Mouse (Mus musculus): ENCODE measurements around the gene Cyp2d10. TPM values are rescaled to one million over a fixed set of nuclear protein-coding genes. Genes with fewer than 3 reads are reported as not detected.
"Not testable (repeated sequence)": the region's sequence is repeated elsewhere in the genome, so short reads cannot be mapped to it uniquely, and the experiment has no call there.

The Cyp2d10 gene
- polyA plus RNA-seq, 1 experiment = not detected

- Histone ChIP-seq H3K27me3 (ENCODE audit: control insufficient read depth, insufficient read depth, insufficient read length) (peaks cover 4% of the 10 kb centered on the region), H3K36me3 (ENCODE audit: control insufficient read depth, insufficient read depth) (no peaks in the 10 kb centered on the region), H3K79me3 (ENCODE audit: low read depth) (no peaks in the 10 kb centered on the region)
These were observed 3.4 kb downstream of the Cyp2d10 start for GRCm38 (mm10) chr15:82403606-82404005.

GRCm38 (mm10) chr15:82402741-82403140 is 4.3 kb downstream of the Cyp2d10 start:
- H3K4me3 ChIP-seq (ENCODE audit: insufficient read depth, poor library complexity, severe bottlenecking) = no peak overlapping the region
- no peaks in the 10 kb centered on the region for H3K36me3 ChIP-seq (ENCODE audit: control insufficient read depth, insufficient read depth)
- H3ac ChIP-seq (ENCODE audit: control insufficient read depth, insufficient read length, low read depth) = no peak overlapping the region
- no peak for TF ChIP-seq MYOD1 (IDR thresholded peaks at IDR 0.05; ENCODE audit: control insufficient read depth, insufficient read length, low read depth)
- no peak for TF ChIP-seq CEBPB (IDR thresholded peaks at IDR 0.05; ENCODE audit: low read depth)
- TF ChIP-seq FOSL1 (IDR thresholded peaks at IDR 0.05; ENCODE audit: insufficient read depth, low read length, poor library complexity, severe bottlenecking) = no peak
- no peak for TF ChIP-seq MAX (IDR thresholded peaks at IDR 0.05)
- no peak for TF ChIP-seq CTCF (IDR thresholded peaks at IDR 0.05; ENCODE audit: control insufficient read depth, insufficient read depth, insufficient read length)
- TF ChIP-seq USF1 (IDR thresholded peaks at IDR 0.05; ENCODE audit: low read depth) = no peak
- TF ChIP-seq MYOG (IDR thresholded peaks at IDR 0.05; ENCODE audit: control insufficient read depth, extremely low read depth, insufficient read length) = no peak
- peaks cover under 1% of the 10 kb centered on the region for H3K27me3 ChIP-seq (ENCODE audit: control insufficient read depth, insufficient read depth, insufficient read length)
- no peaks in the 10 kb centered on the region for H3K79me2 ChIP-seq (ENCODE audit: control insufficient read depth, insufficient read depth)
- H3K79me3 ChIP-seq (ENCODE audit: low read depth) = no peaks in the 10 kb centered on the region

More at GRCm38 (mm10) chr15:82403606-82404005, 3.4 kb downstream of the Cyp2d10 start:
- no peak overlapping the region for H3ac ChIP-seq (ENCODE audit: control insufficient read depth, insufficient read length, low read depth)
- no peak overlapping the region for H3K4me3 ChIP-seq (ENCODE audit: insufficient read depth, poor library complexity, severe bottlenecking)
- no peaks in the 10 kb centered on the region for H3K79me2 ChIP-seq (ENCODE audit: control insufficient read depth, insufficient read depth)
- TF ChIP-seq USF1 (IDR thresholded peaks at IDR 0.05; ENCODE audit: low read depth) (no peak), MYOD1 (IDR thresholded peaks at IDR 0.05; ENCODE audit: control insufficient read depth, insufficient read length, low read depth) (no peak), FOSL1 (IDR thresholded peaks at IDR 0.05; ENCODE audit: insufficient read depth, low read length, poor library complexity, severe bottlenecking) (no peak), CEBPB (IDR thresholded peaks at IDR 0.05; ENCODE audit: low read depth) (no peak), MYOG (IDR thresholded peaks at IDR 0.05; ENCODE audit: control insufficient read depth, extremely low read depth, insufficient read length) (no peak), CTCF (IDR thresholded peaks at IDR 0.05; ENCODE audit: control insufficient read depth, insufficient read depth, insufficient read length) (no peak), MAX (IDR thresholded peaks at IDR 0.05) (no peak)

GRCm38 (mm10) chr15:82402106-82402505 is 4.9 kb downstream of the Cyp2d10 start:
- no peaks in the 10 kb centered on the region for H3K36me3 ChIP-seq (ENCODE audit: control insufficient read depth, insufficient read depth)
- TF ChIP-seq FOSL1 (IDR thresholded peaks at IDR 0.05; ENCODE audit: insufficient read depth, low read length, poor library complexity, severe bottlenecking) = no peak
- no peak for TF ChIP-seq CEBPB (IDR thresholded peaks at IDR 0.05; ENCODE audit: low read depth)
- TF ChIP-seq USF1 (IDR thresholded peaks at IDR 0.05; ENCODE audit: low read depth) = no peak
- H3K4me3 ChIP-seq (ENCODE audit: insufficient read depth, poor library complexity, severe bottlenecking) = no peak overlapping the region
- H3ac ChIP-seq (ENCODE audit: control insufficient read depth, insufficient read length, low read depth) = no peak overlapping the region
- no peaks in the 10 kb centered on the region for H3K79me2 ChIP-seq (ENCODE audit: control insufficient read depth, insufficient read depth)
- no peaks in the 10 kb centered on the region for H3K79me3 ChIP-seq (ENCODE audit: low read depth)
- H3K27me3 ChIP-seq (ENCODE audit: control insufficient read depth, insufficient read depth, insufficient read length) = no peaks in the 10 kb centered on the region

- Histone ChIP-seq H3K27me3 (ENCODE audit: control insufficient read depth, insufficient read depth, insufficient read length) (no peaks in the 10 kb centered on the region), H3K79me3 (ENCODE audit: low read depth) (no peaks in the 10 kb centered on the region), H3K36me3 (ENCODE audit: control insufficient read depth, insufficient read depth) (no peaks in the 10 kb centered on the region), H3K79me2 (ENCODE audit: control insufficient read depth, insufficient read depth) (no peaks in the 10 kb centered on the region), H3ac (ENCODE audit: control insufficient read depth, insufficient read length, low read depth) (no peak overlapping the region), H3K4me3 (ENCODE audit: insufficient read depth, poor library complexity, severe bottlenecking) (no peak overlapping the region)
- TF ChIP-seq CTCF (IDR thresholded peaks at IDR 0.05; ENCODE audit: control insufficient read depth, insufficient read depth, insufficient read length) = no peak
- TF ChIP-seq MAX (IDR thresholded peaks at IDR 0.05) = no peak
- no peak for TF ChIP-seq CEBPB (IDR thresholded peaks at IDR 0.05; ENCODE audit: low read depth)
- no peak for TF ChIP-seq USF1 (IDR thresholded peaks at IDR 0.05; ENCODE audit: low read depth)
- TF ChIP-seq MYOD1 (IDR thresholded peaks at IDR 0.05; ENCODE audit: control insufficient read depth, insufficient read length, low read depth) = no peak
- TF ChIP-seq FOSL1 (IDR thresholded peaks at IDR 0.05; ENCODE audit: insufficient read depth, low read length, poor library complexity, severe bottlenecking) = no peak
- TF ChIP-seq MYOG (IDR thresholded peaks at IDR 0.05; ENCODE audit: control insufficient read depth, extremely low read depth, insufficient read length) = no peak
These were observed 5.5 kb downstream of the Cyp2d10 start for GRCm38 (mm10) chr15:82401516-82401915.

- not testable (repeated sequence) for H3K4me3 ChIP-seq (ENCODE audit: insufficient read depth, poor library complexity, severe bottlenecking); H3K79me2 ChIP-seq (ENCODE audit: control insufficient read depth, insufficient read depth); H3K79me3 ChIP-seq (ENCODE audit: low read depth); H3K27me3 ChIP-seq (ENCODE audit: control insufficient read depth, insufficient read depth, insufficient read length); H3K36me3 ChIP-seq (ENCODE audit: control insufficient read depth, insufficient read depth); H3ac ChIP-seq (ENCODE audit: control insufficient read depth, insufficient read length, low read depth)
These were observed 11.0 kb downstream of the Cyp2d10 start for GRCm38 (mm10) chr15:82395955-82396354.

GRCm38 (mm10) chr15:82393922-82394321 is 13.1 kb downstream of the Cyp2d10 start, which contains the start of gene Cyp2d11:
Gene Cyp2d11, minus strand, starts transcription at chr15:82394022.
- not testable (repeated sequence) for H3K36me3 ChIP-seq (ENCODE audit: control insufficient read depth, insufficient read depth); H3K4me3 ChIP-seq (ENCODE audit: insufficient read depth, poor library complexity, severe bottlenecking); H3ac ChIP-seq (ENCODE audit: control insufficient read depth, insufficient read length, low read depth); H3K27me3 ChIP-seq (ENCODE audit: control insufficient read depth, insufficient read depth, insufficient read length); H3K79me3 ChIP-seq (ENCODE audit: low read depth); H3K79me2 ChIP-seq (ENCODE audit: control insufficient read depth, insufficient read depth)

GRCm38 (mm10) chr15:82389916-82390315 is 17.1 kb downstream of the Cyp2d10 start:
- not testable (repeated sequence) for H3K36me3 ChIP-seq (ENCODE audit: control insufficient read depth, insufficient read depth); H3K79me3 ChIP-seq (ENCODE audit: low read depth); H3ac ChIP-seq (ENCODE audit: control insufficient read depth, insufficient read length, low read depth); H3K4me3 ChIP-seq (ENCODE audit: insufficient read depth, poor library complexity, severe bottlenecking); H3K79me2 ChIP-seq (ENCODE audit: control insufficient read depth, insufficient read depth)
- peaks cover 10% of the 10 kb centered on the region for H3K27me3 ChIP-seq (ENCODE audit: control insufficient read depth, insufficient read depth, insufficient read length)
